Mouse (Mus musculus): ENCODE results near the gene Unc5a. TPM values are rescaled to one million over a fixed set of nuclear protein-coding genes. Genes with fewer than 3 reads are reported as not detected.
A peak's percentile ranks its signal among the peaks of the same experiment; 100 is the strongest.

Gene Unc5a
- polyA plus RNA-seq, 1 experiment, result 1.4 TPM

GRCm38 (mm10) chr13:55020051-55020450 lies 70.8 kb downstream of the Unc5a start:
- Histone ChIP-seq H3K4me1 (ENCODE audit: control insufficient read depth, insufficient read depth, low read length) (peaks cover 12% of the 10 kb centered on the region), H3K4me3 (replicated peaks; ENCODE audit: control insufficient read depth, low read depth, low read length) (peak overlapping the region; percentile 79), H3K27ac (ENCODE audit: control insufficient read depth, insufficient read depth, low read depth, low read length, poor library complexity) (peak overlapping the region; percentile 88)
- WGBS, result 29% methylated on average over 4 of the region's 4 CpGs
- TF ChIP-seq CTCF (IDR thresholded peaks at IDR 0.05; ENCODE audit: control insufficient read depth, insufficient read depth, low read length), result no peak
- no peak for TF ChIP-seq POLR2A (IDR thresholded peaks at IDR 0.05; ENCODE audit: borderline replicate concordance, control insufficient read depth, low read depth, low read length)

- Histone ChIP-seq H3K4me1 (ENCODE audit: control insufficient read depth, insufficient read depth, low read length) (peaks cover 12% of the 10 kb centered on the region), H3K4me3 (replicated peaks; ENCODE audit: control insufficient read depth, low read depth, low read length) (peak within 1 kb of the TSS; percentile 79), H3K27ac (ENCODE audit: control insufficient read depth, insufficient read depth, low read depth, low read length, poor library complexity) (peak within 1 kb of the TSS; percentile 88)
- TF ChIP-seq POLR2A (IDR thresholded peaks at IDR 0.05; ENCODE audit: borderline replicate concordance, control insufficient read depth, low read depth, low read length), result no peak
- TF ChIP-seq CTCF (IDR thresholded peaks at IDR 0.05; ENCODE audit: control insufficient read depth, insufficient read depth, low read length), result no peak
- WGBS, result 23% methylated on average over 13 of the region's 13 CpGs
These were observed 72.1 kb downstream of the Unc5a start, which contains the start of gene Hk3 for GRCm38 (mm10) chr13:55021194-55021779. TSS of gene Hk3 (minus strand) at chr13:55021385.

GRCm38 (mm10) chr13:55022256-55022655 lies 73.0 kb downstream of the Unc5a start:
- no peak overlapping the region for H3K4me3 ChIP-seq (replicated peaks; ENCODE audit: control insufficient read depth, low read depth, low read length)
- WGBS, result 41% methylated on average over 4 of the region's 4 CpGs
- H3K4me1 ChIP-seq (ENCODE audit: control insufficient read depth, insufficient read depth, low read length), result peaks cover 10% of the 10 kb centered on the region
- TF ChIP-seq CTCF (IDR thresholded peaks at IDR 0.05; ENCODE audit: control insufficient read depth, insufficient read depth, low read length), result no peak
- TF ChIP-seq POLR2A (IDR thresholded peaks at IDR 0.05; ENCODE audit: borderline replicate concordance, control insufficient read depth, low read depth, low read length), result no peak
- peak overlapping the region; percentile 68; the same call in 1 of the 2 replicates for H3K27ac ChIP-seq (ENCODE audit: control insufficient read depth, insufficient read depth, low read depth, low read length, poor library complexity)

GRCm38 (mm10) chr13:55022715-55023114 lies 73.5 kb downstream of the Unc5a start:
- H3K27ac ChIP-seq (ENCODE audit: control insufficient read depth, insufficient read depth, low read depth, low read length, poor library complexity), result peak overlapping the region; percentile 68
- TF ChIP-seq CTCF (IDR thresholded peaks at IDR 0.05; ENCODE audit: control insufficient read depth, insufficient read depth, low read length), result no peak; the same call in 1 of the 2 replicates
- TF ChIP-seq POLR2A (IDR thresholded peaks at IDR 0.05; ENCODE audit: borderline replicate concordance, control insufficient read depth, low read depth, low read length), result no peak
- 6% methylated on average over 9 of the region's 9 CpGs for whole genome bisulfite sequencing
- H3K4me1 ChIP-seq (ENCODE audit: control insufficient read depth, insufficient read depth, low read length), result peaks cover 8% of the 10 kb centered on the region
- H3K4me3 ChIP-seq (replicated peaks; ENCODE audit: control insufficient read depth, low read depth, low read length), result peak overlapping the region; percentile 49

- WGBS, result 35% methylated on average over 2 of the region's 2 CpGs
- no peak overlapping the region; the same call in 1 of the 2 replicates for H3K27ac ChIP-seq (ENCODE audit: control insufficient read depth, insufficient read depth, low read depth, low read length, poor library complexity)
- H3K4me1 ChIP-seq (ENCODE audit: control insufficient read depth, insufficient read depth, low read length), result peaks cover 6% of the 10 kb centered on the region
- no peak for TF ChIP-seq CTCF (IDR thresholded peaks at IDR 0.05; ENCODE audit: control insufficient read depth, insufficient read depth, low read length)
- no peak for TF ChIP-seq POLR2A (IDR thresholded peaks at IDR 0.05; ENCODE audit: borderline replicate concordance, control insufficient read depth, low read depth, low read length)
- no peak overlapping the region for H3K4me3 ChIP-seq (replicated peaks; ENCODE audit: control insufficient read depth, low read depth, low read length)
These were observed 75.0 kb downstream of the Unc5a start for GRCm38 (mm10) chr13:55024215-55024614.

GRCm38 (mm10) chr13:55040016-55040415 lies 90.8 kb downstream of the Unc5a start:
- no peak for TF ChIP-seq POLR2A (IDR thresholded peaks at IDR 0.05; ENCODE audit: borderline replicate concordance, control insufficient read depth, low read depth, low read length)
- TF ChIP-seq CTCF (IDR thresholded peaks at IDR 0.05; ENCODE audit: control insufficient read depth, insufficient read depth, low read length), result no peak
- H3K27ac ChIP-seq (ENCODE audit: control insufficient read depth, insufficient read depth, low read depth, low read length, poor library complexity), result peak overlapping the region; percentile 95
- 17% methylated on average over 2 of the region's 2 CpGs for WGBS

GRCm38 (mm10) chr13:55047706-55048105 lies 98.5 kb downstream of the Unc5a start:
- Histone ChIP-seq H3K4me3 (replicated peaks; ENCODE audit: control insufficient read depth, low read depth, low read length) (no peak overlapping the region), H3K27ac (ENCODE audit: control insufficient read depth, insufficient read depth, low read depth, low read length, poor library complexity) (no peak overlapping the region), H3K4me1 (ENCODE audit: control insufficient read depth, insufficient read depth, low read length) (no peaks in the 10 kb centered on the region)
- WGBS, result 85% methylated on average over 3 of the region's 3 CpGs
- TF ChIP-seq CTCF (IDR thresholded peaks at IDR 0.05; ENCODE audit: control insufficient read depth, insufficient read depth, low read length) (no peak), POLR2A (IDR thresholded peaks at IDR 0.05; ENCODE audit: borderline replicate concordance, control insufficient read depth, low read depth, low read length) (no peak)

More at GRCm38 (mm10) chr13:55040016-55040415, 90.8 kb downstream of the Unc5a start:
- Histone ChIP-seq H3K4me3 (replicated peaks; ENCODE audit: control insufficient read depth, low read depth, low read length) (no peak overlapping the region), H3K4me1 (ENCODE audit: control insufficient read depth, insufficient read depth, low read length) (no peaks in the 10 kb centered on the region; the same call in 1 of the 2 replicates)

Other genes starting within 250 kb of the Unc5a start
- gene Cdhr2, start 247.9 kb upstream of the Unc5a start, polyA plus RNA-seq (2011; ENCODE audit: insufficient read depth, insufficient read length, low replicate concordance, missing spikeins), result not detected in 2 replicates
- not detected in 2 replicates for gene Gprin1, start 199.5 kb upstream of the Unc5a start, polyA plus RNA-seq (2011; ENCODE audit: insufficient read depth, insufficient read length, low replicate concordance, missing spikeins)
- not detected in 2 replicates for gene Sncb, start 182.8 kb upstream of the Unc5a start, polyA plus RNA-seq (2011; ENCODE audit: insufficient read depth, insufficient read length, low replicate concordance, missing spikeins)
- 3.1 TPM in 1 of 2 replicates, not detected in the other for gene Eif4e1b, start 165.4 kb upstream of the Unc5a start, polyA plus RNA-seq (2011; ENCODE audit: insufficient read depth, insufficient read length, low replicate concordance, missing spikeins)
- gene Tspan17, start 160.0 kb upstream of the Unc5a start, polyA plus RNA-seq (2011; ENCODE audit: insufficient read depth, insufficient read length, low replicate concordance, missing spikeins), result 11.8 and 12.0 TPM in 2 replicates
- 34.6 and 96.1 TPM in 2 replicates for gene Hk3, start 72.0 kb downstream of the Unc5a start, polyA plus RNA-seq (2011; ENCODE audit: insufficient read depth, insufficient read length, low replicate concordance, missing spikeins)
- 48.4 and 70.3 TPM in 2 replicates for gene Uimc1, start 150.9 kb downstream of the Unc5a start, polyA plus RNA-seq (2011; ENCODE audit: insufficient read depth, insufficient read length, low replicate concordance, missing spikeins)
- 12.2 and 19.8 TPM in 2 replicates for gene Zfp346, start 155.9 kb downstream of the Unc5a start, polyA plus RNA-seq (2011; ENCODE audit: insufficient read depth, insufficient read length, low replicate concordance, missing spikeins)
- gene Gm17617, start 184.1 kb downstream of the Unc5a start, polyA plus RNA-seq (2011; ENCODE audit: insufficient read depth, insufficient read length, low replicate concordance, missing spikeins), result not detected in 2 replicates
- not detected in 2 replicates for gene Fgfr4, start 203.2 kb downstream of the Unc5a start, polyA plus RNA-seq (2011; ENCODE audit: insufficient read depth, insufficient read length, low replicate concordance, missing spikeins)

Measured in bone marrow, adult 2 months (tissue).